Mouse (Mus musculus) MEL (cell line): ENCODE data around the gene Slc25a33.

Source experiments
- BHLHE40 ChIP-seq: IDR thresholded peaks from 2 replicates; pipeline ENCODE4 v1.6.1; 2012; ENCODE audit warnings: low read depth, mild to moderate bottlenecking, inconsistent platforms, low read length, improper control_type of control experiment, borderline replicate concordance
- CHD1 ChIP-seq: IDR thresholded peaks from 2 replicates; pipeline ENCODE4 v1.6.1; 2012; ENCODE audit warnings: low read depth, mild to moderate bottlenecking, inconsistent platforms, low read length, improper control_type of control experiment
- CTCF ChIP-seq, 3 experiments: IDR thresholded peaks in 2 of 3; conservative IDR thresholded peaks in 1 of 3; 2 replicates each; pipeline ENCODE4 v1.5.1; 2011 to 2012; ENCODE audit warnings: low read length in 3 of 3, low read depth in 2 of 3, mild to moderate bottlenecking in 2 of 3, improper control_type of control experiment in 1 of 3, inconsistent platforms in 1 of 3, mixed read lengths in 1 of 3, moderate library complexity in 1 of 3; ENCODE audit not compliant: control insufficient read depth in 1 of 3, insufficient read depth in 1 of 3, poor library complexity in 1 of 3, severe bottlenecking in 1 of 3
- EP300 ChIP-seq, 2 experiments: IDR thresholded peaks; 2 replicates each; pipeline ENCODE4 v1.6.1; 2011; ENCODE audit warnings: improper control_type of control experiment in 2 of 2, low read length in 2 of 2, low read depth in 1 of 2, mild to moderate bottlenecking in 1 of 2
- GABPA ChIP-seq: IDR thresholded peaks from 2 replicates; pipeline ENCODE4 v1.6.1; 2012; ENCODE audit warnings: low read depth, mild to moderate bottlenecking, inconsistent platforms, low read length, improper control_type of control experiment, moderate library complexity
- HCFC1 ChIP-seq: IDR thresholded peaks from 2 replicates; pipeline ENCODE4 v1.6.1; 2012; ENCODE audit warnings: low read depth, mild to moderate bottlenecking, inconsistent platforms, low read length, improper control_type of control experiment, moderate library complexity
- MAZ ChIP-seq: IDR thresholded peaks from 2 replicates; pipeline ENCODE4 v1.6.1; 2012; ENCODE audit warnings: low read depth, mild to moderate bottlenecking, inconsistent platforms, low read length, improper control_type of control experiment
- MXI1 ChIP-seq: IDR thresholded peaks from 2 replicates; pipeline ENCODE4 v1.6.1; 2011; ENCODE audit warnings: mild to moderate bottlenecking, low read depth, low read length, improper control_type of control experiment
- POLR2A ChIP-seq, 2 experiments: IDR thresholded peaks; 2 replicates each; pipeline ENCODE4 v1.6.1; 2011 to 2012; ENCODE audit warnings: low read length in 2 of 2, mild to moderate bottlenecking in 2 of 2, control low read depth in 1 of 2, improper control_type of control experiment in 1 of 2, low read depth in 1 of 2, moderate library complexity in 1 of 2; ENCODE audit not compliant: control insufficient read depth in 1 of 2, insufficient read depth in 1 of 2, poor library complexity in 1 of 2
- RAD21 ChIP-seq: IDR thresholded peaks from 2 replicates; pipeline ENCODE4 v1.6.1; 2011; ENCODE audit warnings: mild to moderate bottlenecking, low read depth, low read length, improper control_type of control experiment
- USF1 ChIP-seq: IDR thresholded peaks from 2 replicates; pipeline ENCODE4 v1.6.1; 2014; ENCODE audit warnings: low read depth, mild to moderate bottlenecking, inconsistent platforms, low read length, improper control_type of control experiment, moderate library complexity
- ZC3H11A ChIP-seq: IDR thresholded peaks from 2 replicates; pipeline ENCODE4 v1.6.1; 2012; ENCODE audit warnings: low read depth, mild to moderate bottlenecking, inconsistent platforms, low read length, improper control_type of control experiment

GRCm38 (mm10) chr4:149784371-149784770 is 10.3 kb upstream of the Slc25a33 start:
- no peak for TF ChIP-seq POLR2A (IDR thresholded peaks at IDR 0.05; ENCODE audit: control insufficient read depth in 1 of 2, insufficient read depth in 1 of 2, low read depth in 1 of 2, low read length in 2 of 2, poor library complexity in 1 of 2)
- TF ChIP-seq GABPA, result no peak
- no peak for TF ChIP-seq RAD21
- no peak for TF ChIP-seq BHLHE40
- TF ChIP-seq CHD1, result no peak
- TF ChIP-seq CTCF (IDR thresholded peaks at IDR 0.05 in 2 of 3, conservative IDR thresholded peaks at IDR 0.05 in 1 of 3; ENCODE audit: control insufficient read depth in 1 of 3, insufficient read depth in 1 of 3, low read depth in 2 of 3, low read length in 3 of 3, poor library complexity in 1 of 3, severe bottlenecking in 1 of 3), result no peak
- TF ChIP-seq EP300 (IDR thresholded peaks at IDR 0.05; ENCODE audit: low read depth in 1 of 2, low read length in 2 of 2), result no peak
- TF ChIP-seq HCFC1, result no peak
- no peak for TF ChIP-seq MXI1
- no peak for TF ChIP-seq MAZ
- TF ChIP-seq USF1, result no peak
- TF ChIP-seq ZC3H11A, result no peak
